Mouse (Mus musculus): ENCODE data around the gene Hand2.

DNA sequence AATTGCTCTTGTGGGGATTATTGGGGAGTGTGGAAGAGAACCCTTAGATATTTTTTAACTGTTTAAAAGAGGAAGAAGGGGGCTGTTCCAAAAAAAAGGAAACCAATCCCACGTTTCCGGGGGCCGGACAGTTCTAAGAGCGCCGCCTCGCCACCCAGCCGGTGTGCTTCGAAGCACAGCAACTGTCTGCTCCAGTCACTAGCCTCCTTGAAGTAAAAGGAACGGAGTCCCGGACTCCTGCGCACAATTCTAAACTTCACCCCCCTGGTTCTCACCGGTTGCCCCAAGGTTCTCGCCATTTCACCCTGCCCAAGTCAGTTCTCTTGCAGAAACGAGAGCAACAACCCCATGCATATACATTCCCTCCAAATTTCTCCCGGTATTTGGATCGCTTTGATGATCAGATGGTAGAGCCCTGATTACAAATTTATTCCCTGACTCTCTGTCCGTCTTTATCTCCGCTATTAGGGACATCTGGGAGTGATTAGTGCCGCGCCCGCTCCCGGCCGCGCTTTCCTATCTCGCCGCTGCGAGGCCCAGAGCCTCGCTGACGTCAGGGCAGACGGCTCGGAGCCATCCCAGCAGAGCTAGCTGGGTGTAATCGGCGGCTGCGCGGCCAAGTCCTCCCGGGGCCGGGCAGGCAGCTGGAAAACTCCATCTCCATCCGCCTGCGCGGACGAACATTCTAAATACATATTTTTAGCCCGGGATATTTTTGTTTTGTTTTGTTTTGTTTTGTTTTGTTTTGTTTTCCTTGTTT, 7.6 kb downstream of the Hand2 start:
- TF ChIP-seq EP300 (optimal IDR thresholded peaks at IDR 0.05) (no peak), CTCF (IDR thresholded peaks at IDR 0.05; ENCODE audit: low read depth) (0 out of 2 replicates have a peak, but pooled peaks have one; percentile 17)
